Mouse (Mus musculus) cortical plate, adult 2 months (tissue): ENCODE measurements at regions not wholly inside any gene's neighbourhood (a gene's known extent, or its start where the extent isn't known, plus 50 kb on each side); places are given as distances from the start of the nearest gene placed in this dataset.

Experiments
- CTCF ChIP-seq: fragments of 200-500 bp; IDR thresholded peaks from 2 replicates; pipeline ENCODE4 v1.5.1; 2011; ENCODE audit warnings: mild to moderate bottlenecking, control low read depth, low read length; ENCODE audit not compliant: insufficient read depth; ENCODE audit errors: extremely low read depth
- POLR2A ChIP-seq: fragments of 200-500 bp; IDR thresholded peaks from 2 replicates; pipeline ENCODE4 v1.6.1; 2011; ENCODE audit warnings: mild to moderate bottlenecking, low read length, control low read depth; ENCODE audit not compliant: insufficient read depth; ENCODE audit errors: extremely low read depth

DNA sequence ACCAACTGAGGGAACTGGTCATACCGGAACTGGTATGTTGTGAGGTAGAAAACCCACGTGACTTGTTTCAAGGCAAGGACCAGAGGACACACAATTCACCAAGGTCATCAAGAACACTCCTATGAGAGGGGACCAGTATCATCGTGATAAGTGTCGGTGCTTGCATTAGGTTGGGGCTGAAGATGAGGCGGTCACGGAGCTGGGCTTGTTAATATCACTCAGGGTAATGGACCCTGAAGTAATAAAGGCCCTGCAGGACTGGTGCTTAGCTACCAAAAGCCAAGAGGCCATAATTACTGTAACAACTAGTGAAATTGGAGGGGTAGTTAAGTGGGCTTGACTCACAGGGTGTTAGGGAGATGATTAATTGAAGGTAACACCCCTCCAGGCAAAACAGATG is 132.2 kb upstream of the Ccdc54 start:
- TF ChIP-seq CTCF (no peak), POLR2A (no peak)
